In genomic region chr2:113092756-113093155, GRCm38 (mm10) we compare ENCODE assay signal across 29 mouse cellular contexts.
DNase-seq lines count a peak whose midpoint lies in the region; ATAC-seq and TF ChIP-seq lines count a peak whose summit lies in the region.
"Had no signal": no experiment of that assay in that cellular context is flagged by ENCODE, and none has a peak within 500 bp of the region (broad histone marks: within the 10 kb centered on the region; RNA-seq: fewer than 3 reads in every experiment).

No protein-coding gene starts in this region.

- DNase-seq in lung, embryonic 14.5 days: peak; percentile 41
- DNase-seq in lung, postnatal 4 days: no peak
- DNase-seq in lung, postnatal 25 days (ENCODE audit: low spot score): no peak
- DNase-seq in lung, postnatal 36 days: peak; percentile 3
- no peak for DNase-seq in lung, adult 2 months
- DNase-seq: adrenal gland, adult 2 months; adrenal gland, postnatal 10 days; adrenal gland, postnatal 25 days; B cell, adult 2 months; cerebellum, adult 11 months; cerebellum, adult 18-20 months; cerebellum, adult 8-10 months; cerebellum, adult 9-11 months; cerebellum, postnatal 14 days; cerebellum, postnatal 36 days; embryo, embryonic 11 days had no signal

- H3K9ac ChIP-seq in lung, embryonic 14.5 days: no peak overlapping the region
- H3K9ac ChIP-seq in lung, embryonic 16.5 days (ENCODE audit: low read length): no peak overlapping the region
- H3K9ac ChIP-seq: embryonic facial prominence, embryonic 13.5 days; embryonic facial prominence, embryonic 15.5 days; forebrain, embryonic 12.5 days had no signal

- H3K4me2 ChIP-seq in lung, embryonic 14.5 days: no peak overlapping the region
- no peak overlapping the region for H3K4me2 ChIP-seq in lung, embryonic 16.5 days (ENCODE audit: low read depth, low read length)
- H3K4me2 ChIP-seq: embryonic facial prominence, embryonic 13.5 days; embryonic facial prominence, embryonic 15.5 days; forebrain, embryonic 12.5 days had no signal

- no peak overlapping the region for H3K4me3 ChIP-seq in lung, embryonic 14.5 days (ENCODE audit: low read depth, low read length)
- H3K4me3 ChIP-seq in lung, embryonic 16.5 days (ENCODE audit: low read length): no peak overlapping the region
- H3K4me3 ChIP-seq in lung, adult 2 months (replicated peaks; ENCODE audit: extremely low read depth, low read depth, low read length): no peak overlapping the region
- H3K4me3 ChIP-seq: embryonic facial prominence, embryonic 13.5 days; embryonic facial prominence, embryonic 15.5 days; erythroblast, embryonic 14.5 days; forebrain, embryonic 10.5 days; forebrain, embryonic 12.5 days had no signal

- no peak for TF ChIP-seq CTCF in lung, embryonic 14.5 days (IDR thresholded peaks at IDR 0.05; ENCODE audit: low read depth)
- no peak for TF ChIP-seq CTCF in lung, adult 2 months (IDR thresholded peaks at IDR 0.05; ENCODE audit: insufficient read depth, low read length)

- H3K4me1 ChIP-seq in lung, embryonic 14.5 days (ENCODE audit: insufficient read depth): no peaks in the 10 kb centered on the region
- no peaks in the 10 kb centered on the region for H3K4me1 ChIP-seq in lung, embryonic 16.5 days (replicated peaks; ENCODE audit: control insufficient read depth, insufficient read depth, low read length)
- no peaks in the 10 kb centered on the region for H3K4me1 ChIP-seq in lung, adult 2 months (ENCODE audit: control insufficient read depth, insufficient read depth, low read length)
- H3K4me1 ChIP-seq: embryonic facial prominence, embryonic 13.5 days; embryonic facial prominence, embryonic 15.5 days; forebrain, embryonic 10.5 days; forebrain, embryonic 12.5 days had no signal

- H3K9me3 ChIP-seq in lung, embryonic 14.5 days (ENCODE audit: low read depth, low read length): no peaks in the 10 kb centered on the region
- no peaks in the 10 kb centered on the region for H3K9me3 ChIP-seq in lung, embryonic 16.5 days (ENCODE audit: control insufficient read depth, low read length)
- H3K9me3 ChIP-seq: embryonic facial prominence, embryonic 13.5 days; embryonic facial prominence, embryonic 15.5 days; forebrain, embryonic 10.5 days; forebrain, embryonic 12.5 days had no signal

- TF ChIP-seq POLR2A in lung, adult 2 months (IDR thresholded peaks at IDR 0.05; ENCODE audit: borderline replicate concordance, extremely low read depth, low read depth, low read length): no peak

- ATAC-seq in lung, embryonic 14.5 days (ENCODE audit: insufficient read depth): peak; percentile 38; the same call in 1 of the 2 replicates
- peak; percentile 92 for ATAC-seq in lung, embryonic 16.5 days (ENCODE audit: low read depth)
- ATAC-seq: activated CD4-positive, CD25-positive, alpha-beta regulatory T cell, adult 4 months; CD4-positive, CD25-positive, alpha-beta regulatory T cell, adult 4 months; forebrain, embryonic 14.5 days; forebrain, embryonic 16.5 days; Patski had no signal

- no peaks in the 10 kb centered on the region for H3K36me3 ChIP-seq in lung, embryonic 14.5 days (ENCODE audit: insufficient read depth)
- no peaks in the 10 kb centered on the region for H3K36me3 ChIP-seq in lung, embryonic 16.5 days (ENCODE audit: control insufficient read depth, insufficient read depth, low read length)
- H3K36me3 ChIP-seq: embryonic facial prominence, embryonic 13.5 days; embryonic facial prominence, embryonic 15.5 days; forebrain, embryonic 10.5 days; forebrain, embryonic 12.5 days; G1E had no signal

- no peaks in the 10 kb centered on the region for H3K27me3 ChIP-seq in lung, embryonic 14.5 days (ENCODE audit: insufficient read depth, low read length)
- no peaks in the 10 kb centered on the region for H3K27me3 ChIP-seq in lung, embryonic 16.5 days (ENCODE audit: control insufficient read depth, insufficient read depth, low read depth, low read length)
- H3K27me3 ChIP-seq: CH12.LX; embryonic facial prominence, embryonic 13.5 days; embryonic facial prominence, embryonic 15.5 days; forebrain, embryonic 12.5 days; Patski had no signal

- H3K27ac ChIP-seq in lung, embryonic 14.5 days (ENCODE audit: low read depth): no peak overlapping the region
- H3K27ac ChIP-seq in lung, embryonic 16.5 days (ENCODE audit: low read length): peak overlapping the region; percentile 44
- H3K27ac ChIP-seq: embryonic facial prominence, embryonic 13.5 days; embryonic facial prominence, embryonic 15.5 days; forebrain, embryonic 10.5 days; forebrain, embryonic 12.5 days had no signal

- WGBS in lung, embryonic 14.5 days: 68% methylated on average over 1 of the region's 1 CpGs
- WGBS in lung, embryonic 16.5 days: 76% methylated on average over 1 of the region's 1 CpGs
- WGBS in lung, adult 2 months: 58% methylated on average over 1 of the region's 1 CpGs

Comparison
In these comparisons a context has a peak if more than half of its experiments do, and no peak if none do; other contexts are left out.
1. DNase-seq: peak in lung, embryonic 14.5 days (single experiment) and lung, postnatal 36 days (single experiment); none in lung, postnatal 4 days (0 of 2), lung, postnatal 25 days (single experiment) and lung, adult 2 months (single experiment).